9 mouse cellular contexts compared by ENCODE assay signal in the genomic region with DNA sequence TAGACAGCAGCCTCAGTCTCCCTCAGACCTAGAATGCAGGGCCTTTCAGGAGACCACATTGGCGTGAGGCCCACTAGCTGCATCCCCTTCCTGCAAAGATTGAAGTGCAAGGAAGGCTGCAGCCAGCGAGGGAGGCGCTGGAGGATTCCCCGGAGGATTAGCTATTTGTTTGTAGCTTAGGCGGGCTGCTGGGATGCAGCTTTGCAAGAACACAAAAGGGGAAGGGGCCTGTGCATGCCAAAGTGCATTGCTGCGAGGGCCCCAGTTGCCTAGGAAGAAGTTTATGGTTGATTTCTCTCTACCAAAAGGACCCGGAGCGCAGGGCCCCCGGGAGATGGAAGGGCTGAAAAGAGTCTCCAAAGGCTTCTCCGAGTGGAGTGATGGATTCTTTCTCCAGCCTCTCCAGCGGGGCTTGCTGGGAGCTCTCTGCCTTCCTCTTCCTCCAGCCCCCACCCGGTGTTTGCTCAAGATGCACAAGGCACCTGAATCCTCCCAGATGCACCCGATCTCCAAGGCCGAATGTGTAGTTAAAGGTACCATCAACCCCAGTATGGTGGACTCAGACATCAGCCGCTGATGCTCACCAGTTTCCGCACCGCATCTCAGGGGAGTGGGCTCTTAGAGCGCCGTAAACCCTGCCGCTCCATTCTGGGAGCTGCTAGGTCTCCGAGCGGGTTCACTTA. TPM values are rescaled to one million over a fixed set of nuclear protein-coding genes. Genes with fewer than 3 reads are reported as not detected.
DNase-seq lines count a peak whose midpoint lies in the region; ATAC-seq and TF ChIP-seq lines count a peak whose summit lies in the region.
"Had no signal": no experiment of that assay in that cellular context is flagged by ENCODE, and none has a peak within 500 bp of the region (broad histone marks: within the 10 kb centered on the region; RNA-seq: fewer than 3 reads in every experiment).

No protein-coding gene starts in this region.

- no peak overlapping the region for H3K27ac ChIP-seq in liver, embryonic 11.5 days (ENCODE audit: low read depth, low read length)
- H3K27ac ChIP-seq in heart, postnatal 0 days (ENCODE audit: low read depth), result no peak overlapping the region
- peak overlapping the region; percentile 82 for H3K27ac ChIP-seq in neural tube, embryonic 12.5 days

- peak overlapping the region; percentile 20 for H3K4me3 ChIP-seq in liver, embryonic 11.5 days (ENCODE audit: low read depth, low read length)
- H3K4me3 ChIP-seq in heart, postnatal 0 days (ENCODE audit: low read depth, low read length), result peak overlapping the region; percentile 59
- H3K4me3 ChIP-seq in neural tube, embryonic 12.5 days, result peak overlapping the region; percentile 59

- H3K4me1 ChIP-seq in liver, embryonic 11.5 days (replicated peaks; ENCODE audit: control insufficient read depth, insufficient read depth, low read length), result peaks cover 20% of the 10 kb centered on the region
- H3K4me1 ChIP-seq in heart, postnatal 0 days (ENCODE audit: control insufficient read depth, insufficient read depth), result peaks cover 28% of the 10 kb centered on the region
- H3K4me1 ChIP-seq in neural tube, embryonic 12.5 days, result peaks cover 26% of the 10 kb centered on the region

- no peaks in the 10 kb centered on the region for H3K9me3 ChIP-seq in liver, embryonic 11.5 days (ENCODE audit: control insufficient read depth, low read length)
- no peaks in the 10 kb centered on the region for H3K9me3 ChIP-seq in heart, postnatal 0 days (replicated peaks; ENCODE audit: control insufficient read depth, low read length)
- 0 out of 2 replicates have a peak, but pooled peaks cover 5% of the 10 kb centered on the region for H3K9me3 ChIP-seq in neural tube, embryonic 12.5 days

- H3K36me3 ChIP-seq in liver, embryonic 11.5 days (ENCODE audit: control insufficient read depth, insufficient read depth, low read length), result no peaks in the 10 kb centered on the region
- no peaks in the 10 kb centered on the region for H3K36me3 ChIP-seq in heart, postnatal 0 days (replicated peaks; ENCODE audit: control insufficient read depth, insufficient read depth, low read length)
- peaks cover 36% of the 10 kb centered on the region for H3K36me3 ChIP-seq in neural tube, embryonic 12.5 days

- ATAC-seq in liver, embryonic 11.5 days (replicated peaks; ENCODE audit: low FRiP score), result no peak
- ATAC-seq in heart, postnatal 0 days (ENCODE audit: insufficient read depth, low read depth), result no peak
- peak; percentile 42 for ATAC-seq in neural tube, embryonic 12.5 days (ENCODE audit: low FRiP score, low read depth)
- no peak for ATAC-seq in CD4-positive, CD25-positive, alpha-beta regulatory T cell, adult 4 months
- ATAC-seq: Patski had no signal

- TF ChIP-seq EP300 in heart, postnatal 0 days (IDR thresholded peaks at IDR 0.05; ENCODE audit: low read depth), result no peak

- no peak for TF ChIP-seq CTCF in heart, postnatal 0 days (IDR thresholded peaks at IDR 0.05; ENCODE audit: low read depth)

- H3K9ac ChIP-seq in liver, embryonic 11.5 days (ENCODE audit: low read depth, low read length), result no peak overlapping the region
- no peak overlapping the region for H3K9ac ChIP-seq in heart, postnatal 0 days (replicated peaks; ENCODE audit: low read depth, low read length)
- peak overlapping the region; percentile 80 for H3K9ac ChIP-seq in neural tube, embryonic 12.5 days

- peak overlapping the region; percentile 64 for H3K4me2 ChIP-seq in liver, embryonic 11.5 days
- peak overlapping the region; percentile 56 for H3K4me2 ChIP-seq in heart, postnatal 0 days (ENCODE audit: low read depth, low read length)
- peak overlapping the region; percentile 79 for H3K4me2 ChIP-seq in neural tube, embryonic 12.5 days (replicated peaks)

- peaks cover 65% of the 10 kb centered on the region for H3K27me3 ChIP-seq in liver, embryonic 11.5 days (replicated peaks; ENCODE audit: control insufficient read depth, insufficient read depth, low read length)
- peaks cover 74% of the 10 kb centered on the region for H3K27me3 ChIP-seq in heart, postnatal 0 days (ENCODE audit: control insufficient read depth, insufficient read depth, low read length)
- peaks cover 27% of the 10 kb centered on the region for H3K27me3 ChIP-seq in neural tube, embryonic 12.5 days (replicated peaks)

- DNase-seq in liver, embryonic 11.5 days (ENCODE audit: low spot score), result peak; percentile 48
- no peak for DNase-seq in liver
- peak; percentile 63 to 72 for DNase-seq in cerebellum, postnatal 14 days
- no peak for DNase-seq in heart, postnatal 0 days (ENCODE audit: low spot score)
- peak; percentile 31 to 53 for DNase-seq in left cerebral cortex, adult 8-10 months (ENCODE audit: low spot score in 2 of 2)
- DNase-seq in adrenal gland, adult 2 months, result no peak

- WGBS in liver, embryonic 11.5 days, result 2% methylated on average over 22 of the region's 22 CpGs
- WGBS in heart, postnatal 0 days, result 4% methylated on average over 22 of the region's 22 CpGs
- 0% methylated on average over 22 of the region's 22 CpGs for WGBS in neural tube, embryonic 12.5 days

RNA-seq across cellular contexts. Expression of gene Ccdc177, which starts 0.6 kb away (rescaled TPM):
- polyA plus RNA-seq in liver, embryonic 11.5 days (2014; fragmentation: Nextera tagmentation; extraction: Ambion mirVana), result not detected in 2 replicates
- total RNA-seq in heart, postnatal 0 days (2014; rRNA removed; ENCODE audit: low replicate concordance), result 0.31 TPM in 1 of 2 replicates, not detected in the other
- polyA plus RNA-seq in heart, postnatal 0 days (2015; fragmentation: Nextera tagmentation; extraction: Ambion mirVana), result not detected in 2 replicates
- 10 to 100 TPM; 12.9 to 14.9 (median 13.8) TPM for total RNA-seq in left cerebral cortex, adult 8-10 months (2022)
- 4.2 and 4.7 TPM in 2 replicates for polyA plus RNA-seq in neural tube, embryonic 12.5 days (2016; fragmentation: Nextera tagmentation; extraction: Ambion mirVana)
- not detected for polyA plus RNA-seq in CD4-positive, CD25-positive, alpha-beta regulatory T cell, adult 4 months (2017; shearing (Covaris generic))
- total RNA-seq in adrenal gland, adult 2 months (2021), result under 1 TPM in 1 of 2 experiments, not detected in 1; 0.07 TPM
- not detected in 2 replicates for polyA plus RNA-seq in adrenal gland, adult 2 months (2012; rRNA removed)

RNA-seq across cellular contexts. Expression of gene Susd6, which starts 30.5 kb away (rescaled TPM):
- polyA plus RNA-seq in liver, embryonic 11.5 days (2014; fragmentation: Nextera tagmentation; extraction: Ambion mirVana), result 21.5 and 21.7 TPM in 2 replicates
- 50.2 and 50.6 TPM in 2 replicates for total RNA-seq in heart, postnatal 0 days (2014; rRNA removed; ENCODE audit: low replicate concordance)
- 15.1 and 15.4 TPM in 2 replicates for polyA plus RNA-seq in heart, postnatal 0 days (2015; fragmentation: Nextera tagmentation; extraction: Ambion mirVana)
- total RNA-seq in left cerebral cortex, adult 8-10 months (2022), result 10 to 100 TPM; 34.7 to 38.2 (median 35.5) TPM
- polyA plus RNA-seq in neural tube, embryonic 12.5 days (2016; fragmentation: Nextera tagmentation; extraction: Ambion mirVana), result 18.6 and 19.5 TPM in 2 replicates
- 10 to 100 TPM; 23.1 to 29.8 TPM for polyA plus RNA-seq in CD4-positive, CD25-positive, alpha-beta regulatory T cell, adult 4 months (2017; shearing (Covaris generic))
- 10 to 100 TPM; 50.4 to 57.8 TPM for total RNA-seq in adrenal gland, adult 2 months (2021)
- 61.5 and 62.6 TPM in 2 replicates for polyA plus RNA-seq in adrenal gland, adult 2 months (2012; rRNA removed)

Comparison
In these comparisons a context has a peak if more than half of its experiments do, and no peak if none do; other contexts are left out.
1. DNase-seq: peak in liver, embryonic 11.5 days (single experiment), cerebellum, postnatal 14 days (2 of 2) and left cerebral cortex, adult 8-10 months (2 of 2); none in liver (single experiment), heart, postnatal 0 days (single experiment) and adrenal gland, adult 2 months (single experiment).
2. Peak in every context shown above with its lines, with median percentiles within 50 percentile points of each other: H3K4me2 ChIP-seq and H3K4me3 ChIP-seq.